Mouse (Mus musculus) CD4-positive naive resting alpha-beta T cell, adult 76 days (primary cell): ENCODE measurements around the gene Ubl5. TPM values are rescaled to one million over a fixed set of nuclear protein-coding genes. Genes with fewer than 3 reads are reported as not detected.

Experiments used
- total RNA-seq: library from RNA; stranded (reverse); gene quantifications from one replicate; pipeline ENCODE4 v1.2.4, GENCODE M21; 2023

Ubl5 gene
- 327 TPM for total RNA-seq

GRCm38 (mm10) chr9:20642101-20642895, at the start of gene Ubl5:
TSS of gene Ubl5 (plus strand) at chr9:20642878.

DNA sequence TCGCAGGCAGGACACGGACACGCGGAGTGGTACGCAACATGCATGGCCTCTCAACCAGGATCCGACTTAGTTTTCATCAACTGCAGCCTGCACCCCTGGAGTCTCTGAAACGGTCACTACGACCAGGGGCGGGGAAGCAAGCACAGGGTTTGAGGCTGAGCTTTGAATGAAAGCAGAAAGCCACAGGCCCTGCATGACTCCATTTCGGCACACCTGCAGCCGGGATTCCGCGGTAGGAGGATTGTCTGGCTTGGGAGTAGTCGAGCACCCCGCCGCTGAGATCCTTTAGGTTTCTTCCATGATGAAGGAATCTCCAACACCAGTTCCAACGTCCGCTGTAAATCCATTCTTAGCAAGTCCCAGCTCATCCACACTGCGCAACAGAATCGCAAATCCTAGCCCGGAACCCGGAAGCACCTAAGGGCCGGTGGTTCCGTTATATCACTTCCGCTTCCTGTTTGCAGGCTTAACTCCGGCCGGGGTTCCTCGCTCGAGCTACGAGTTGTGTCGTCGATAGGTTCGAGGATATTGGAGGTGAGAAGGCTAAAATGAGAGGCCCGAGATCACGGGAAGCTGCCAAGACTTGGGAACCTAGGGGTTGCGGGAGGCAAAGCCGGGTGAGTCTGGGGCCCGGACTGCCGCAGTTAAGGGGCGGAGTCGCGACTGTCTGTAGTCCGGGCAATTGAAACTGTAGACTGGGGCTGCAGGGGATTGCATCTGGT, 1.8 kb downstream of the Ubl5 start, which contains the start of gene Fbxl12:
Gene Fbxl12, minus strand, starts transcription at position 408 of the 722 bp plus-strand sequence.

DNA sequence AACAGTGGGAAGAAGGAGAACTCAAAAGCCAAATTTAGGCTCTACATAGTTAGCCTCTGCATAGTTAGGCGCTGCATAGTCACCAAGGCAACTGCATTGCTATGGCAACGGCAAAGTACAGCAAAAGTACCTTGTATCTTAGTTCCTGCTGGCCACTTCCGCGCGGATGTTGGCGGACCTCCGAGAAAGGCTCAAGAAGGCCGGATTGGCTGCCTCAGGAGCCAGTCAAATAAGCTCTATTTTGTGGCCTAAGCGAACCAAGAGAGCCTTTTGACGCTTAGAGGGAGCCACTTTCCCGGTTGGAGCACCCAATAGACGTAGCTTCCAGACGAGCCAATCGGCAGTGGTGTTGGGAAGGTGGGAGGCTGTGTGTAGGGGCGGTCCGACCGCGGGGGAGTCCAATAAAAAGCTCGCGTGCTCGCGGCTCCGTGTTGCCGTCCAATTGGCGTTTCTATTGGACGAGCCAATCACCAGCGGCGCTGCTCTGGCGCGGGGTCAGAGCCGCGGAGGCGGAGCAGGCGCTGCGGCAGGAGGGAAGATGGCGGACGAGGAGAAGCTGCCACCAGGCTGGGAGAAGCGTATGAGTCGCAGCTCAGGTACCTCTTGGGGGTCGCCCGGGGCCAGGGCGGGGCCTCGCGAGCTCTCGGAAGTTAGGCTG, 9.1 kb downstream of the Ubl5 start, which contains the start of gene Pin1:
Gene Pin1, plus strand, starts transcription at position 494 of the 658 bp plus-strand sequence.

Other genes with a start within 250 kb of the Ubl5 start
- 42.7 TPM for gene Zfp26, start 182.7 kb upstream of the Ubl5 start, total RNA-seq
- gene Zfp426, start 150.1 kb upstream of the Ubl5 start, total RNA-seq = 20.2 TPM
- 28.1 TPM for gene Zfp266, start 121.5 kb upstream of the Ubl5 start, total RNA-seq
- 8.3 TPM for gene Zfp846, start 61.6 kb upstream of the Ubl5 start, total RNA-seq
- 115 TPM for gene Fbxl12, start 1.9 kb downstream of the Ubl5 start, total RNA-seq
- 21.0 TPM for gene Pin1, start 9.2 kb downstream of the Ubl5 start, total RNA-seq
- not detected for gene Olfm2, start 103.5 kb downstream of the Ubl5 start, total RNA-seq
- 0.29 TPM for gene Col5a3, start 172.2 kb downstream of the Ubl5 start, total RNA-seq
- gene Rdh8, start 175.6 kb downstream of the Ubl5 start, total RNA-seq = not detected
- 42.0 TPM for gene A230050P20Rik, start 225.8 kb downstream of the Ubl5 start, total RNA-seq
- gene Angptl6, start 236.8 kb downstream of the Ubl5 start, total RNA-seq = 1.7 TPM
- gene Ppan, start 245.3 kb downstream of the Ubl5 start, total RNA-seq = 83.2 TPM